Mouse (Mus musculus) liver, embryonic 14.5 days (tissue): ENCODE measurements around the gene Tmem98.

Experiments used
- CTCF ChIP-seq: IDR thresholded peaks from 2 replicates; pipeline ENCODE4 v1.5.1; 2016; ENCODE audit warnings: antibody characterized with exemption, low read depth, control low read depth
- EP300 ChIP-seq: IDR thresholded peaks from 2 replicates; pipeline ENCODE4 v1.6.1; 2016; ENCODE audit warnings: antibody characterized with exemption, low read depth

DNA sequence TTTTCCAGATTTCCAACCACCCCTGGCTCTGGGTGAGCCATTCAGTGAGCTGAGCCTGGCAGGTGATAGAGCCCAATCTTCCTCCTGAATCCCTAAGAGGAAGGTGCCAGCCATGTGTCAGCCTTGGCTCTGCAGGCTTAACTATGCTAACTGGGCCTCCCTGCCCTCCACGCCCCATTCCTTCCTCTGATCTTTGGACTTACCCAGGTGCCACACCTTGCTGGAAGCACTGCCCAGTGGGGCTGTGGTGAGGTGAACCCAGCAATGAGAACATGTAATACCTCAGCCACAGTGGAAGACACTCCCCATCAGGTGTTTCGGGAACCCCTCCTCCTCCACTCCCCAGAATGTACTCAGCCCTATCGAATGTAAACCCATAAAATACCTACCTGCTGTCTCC, 10.1 kb downstream of the Tmem98 start:
- no peak for TF ChIP-seq CTCF
- no peak for TF ChIP-seq EP300
